Mouse (Mus musculus) forebrain, embryonic 10.5 days (tissue): Measurements from ENCODE around the gene Btbd9. TPM values are rescaled to one million over a fixed set of nuclear protein-coding genes. Genes with fewer than 3 reads are reported as not detected.

Experiments
- DNase-seq: peaks from one replicate; pipeline ENCODE4 v3.0.0-alpha.2; 2017; ENCODE audit warnings: low spot score; ENCODE audit errors: extremely low spot score
- H3K27ac ChIP-seq: fragments of 300-500 bp; sonication (generic); 2 replicates; pipeline ENCODE4 v1.5.1; 2016; ENCODE audit warnings: mild to moderate bottlenecking
- H3K27me3 ChIP-seq: fragments of 300-500 bp; sonication (generic); 2 replicates; pipeline ENCODE4 v1.6.1; 2016; ENCODE audit warnings: mild to moderate bottlenecking; ENCODE audit not compliant: poor library complexity, severe bottlenecking
- H3K36me3 ChIP-seq: fragments of 300-500 bp; sonication (generic); replicated peaks from 2 replicates; pipeline ENCODE4 v1.6.1; 2016; ENCODE audit warnings: mild to moderate bottlenecking, moderate library complexity
- H3K4me1 ChIP-seq: fragments of 300-500 bp; sonication (generic); 2 replicates; pipeline ENCODE4 v1.6.1; 2016
- H3K4me3 ChIP-seq: fragments of 300-500 bp; sonication (generic); 2 replicates; pipeline ENCODE4 v1.5.1; 2016; ENCODE audit warnings: mild to moderate bottlenecking, moderate library complexity
- H3K9me3 ChIP-seq: fragments of 300-500 bp; sonication (generic); 2 replicates; pipeline ENCODE4 v1.6.1; 2016; ENCODE audit warnings: mild to moderate bottlenecking, moderate library complexity
- WGBS: fragments of 180-500 bp; shearing (Covaris S2); methylation state at CpG from one replicate; pipeline ENCODE4 v1.1.7; 2016; 5-methylcytosine and 5-hydroxymethylcytosine counted together
- polyA plus RNA-seq: library from polyadenylated mRNA; unstranded; fragments of >200 nt; fragmentation: Nextera tagmentation; extraction: Ambion mirVana; gene quantifications from 2 replicates; pipeline ENCODE4 v1.2.1, GENCODE M21; 2016

Btbd9 gene
- polyA plus RNA-seq, 1 experiment from 2014 or later = 57.8 TPM

DNA sequence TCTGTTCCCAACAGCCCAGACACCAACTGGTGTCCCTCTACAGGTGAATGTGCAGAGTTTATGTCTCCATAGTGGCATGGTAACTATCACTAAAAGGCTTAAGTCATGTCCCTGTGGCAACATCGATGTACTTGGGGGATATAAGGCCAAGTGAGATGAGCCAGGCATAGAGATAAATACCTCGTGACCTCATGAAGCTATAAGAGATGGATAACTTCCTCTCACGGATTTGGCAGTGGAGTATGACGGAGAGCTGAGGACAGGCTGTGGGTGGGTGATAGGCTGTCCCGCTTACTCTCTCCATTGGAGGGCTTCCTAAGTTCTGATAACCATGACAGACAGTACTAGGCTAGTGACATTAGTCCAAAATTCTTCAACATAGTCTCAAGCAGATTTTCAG is 362.9 kb downstream of the Btbd9 start:
- Histone ChIP-seq H3K27ac (no peak overlapping the region), H3K9me3 (no peaks in the 10 kb centered on the region), H3K36me3 (peaks cover 59% of the 10 kb centered on the region), H3K4me3 (no peak overlapping the region), H3K27me3 (no peaks in the 10 kb centered on the region), H3K4me1 (0 out of 2 replicates have a peak, but pooled peaks cover 11% of the 10 kb centered on the region)
- no peak for DNase-seq
- WGBS = 94% methylated on average over 5 of the region's 5 CpGs

- H3K4me1 ChIP-seq = 0 out of 2 replicates have a peak, but pooled peaks cover 11% of the 10 kb centered on the region
- WGBS = 95% methylated on average over 12 of the region's 12 CpGs
Measured at GRCm38 (mm10) chr17:30212647-30213046, 363.6 kb downstream of the Btbd9 start.

GRCm38 (mm10) chr17:30210936-30211335 is 365.4 kb downstream of the Btbd9 start:
- Histone ChIP-seq H3K27ac (no peak overlapping the region), H3K4me3 (no peak overlapping the region), H3K36me3 (peaks cover 67% of the 10 kb centered on the region), H3K4me1 (peaks cover 8% of the 10 kb centered on the region; the same call in 1 of the 2 replicates), H3K27me3 (no peaks in the 10 kb centered on the region), H3K9me3 (no peaks in the 10 kb centered on the region)
- whole genome bisulfite sequencing = 96% methylated on average over 6 of the region's 6 CpGs
- DNase-seq = no peak

More at GRCm38 (mm10) chr17:30212647-30213046, 363.6 kb downstream of the Btbd9 start:
- no peak for DNase-seq
- Histone ChIP-seq H3K27me3 (no peaks in the 10 kb centered on the region), H3K36me3 (peaks cover 61% of the 10 kb centered on the region), H3K27ac (no peak overlapping the region), H3K9me3 (no peaks in the 10 kb centered on the region), H3K4me3 (no peak overlapping the region)

DNA sequence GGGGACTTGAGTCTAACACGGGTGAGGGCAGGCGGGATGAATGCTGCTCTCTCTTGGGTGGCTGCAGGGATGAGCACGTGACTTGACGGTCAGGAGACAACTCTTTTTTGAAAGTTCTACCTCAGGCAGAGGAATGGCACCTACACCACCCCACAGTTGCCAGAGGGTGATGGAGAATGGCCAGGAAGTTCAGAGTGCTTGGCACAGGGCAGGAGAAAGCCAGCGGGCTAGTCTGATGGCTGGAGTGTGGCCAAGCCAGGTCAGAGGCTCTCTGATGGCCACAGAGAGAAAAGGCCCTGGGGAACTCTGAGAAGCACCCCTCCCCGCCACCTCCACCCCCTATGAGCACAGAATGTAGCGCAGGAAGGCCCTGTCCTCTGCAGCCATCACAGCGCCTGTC is 366.0 kb downstream of the Btbd9 start:
- DNase-seq = no peak
- Histone ChIP-seq H3K9me3 (no peaks in the 10 kb centered on the region), H3K4me3 (no peak overlapping the region), H3K27me3 (no peaks in the 10 kb centered on the region), H3K27ac (no peak overlapping the region), H3K4me1 (peaks cover 6% of the 10 kb centered on the region; the same call in 1 of the 2 replicates), H3K36me3 (peaks cover 67% of the 10 kb centered on the region)
- 92% methylated on average over 8 of the region's 8 CpGs for WGBS

- peaks cover 40% of the 10 kb centered on the region for H3K36me3 ChIP-seq
- H3K27ac ChIP-seq = peak overlapping the region; percentile 4; the same call in 1 of the 2 replicates
- WGBS = 93% methylated on average over 17 of the region's 17 CpGs
- no peak for DNase-seq
- H3K27me3 ChIP-seq = no peaks in the 10 kb centered on the region
- H3K4me3 ChIP-seq = no peak overlapping the region
- H3K9me3 ChIP-seq = no peaks in the 10 kb centered on the region
- peaks cover 47% of the 10 kb centered on the region for H3K4me1 ChIP-seq
Measured at GRCm38 (mm10) chr17:30205062-30205825, 371.0 kb downstream of the Btbd9 start.

DNA sequence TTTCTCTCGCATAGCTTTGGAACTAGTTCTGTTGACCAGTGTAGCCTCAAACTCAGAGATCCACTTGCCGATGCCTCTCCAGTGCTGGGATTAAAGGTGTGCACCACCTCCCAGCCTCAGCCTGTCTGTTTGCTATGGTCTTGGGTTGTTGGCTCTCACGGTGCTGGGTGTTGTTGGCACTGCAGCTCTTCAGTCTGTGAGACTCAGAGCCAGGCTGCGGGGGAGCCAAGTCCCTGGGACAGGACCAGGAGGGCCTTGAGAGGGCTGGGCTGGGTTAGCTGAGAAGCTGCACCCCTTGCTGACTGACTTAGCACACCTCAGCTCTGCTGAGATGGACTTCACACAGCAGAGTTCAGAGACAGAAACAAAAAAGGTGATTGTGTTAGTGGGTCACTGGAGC is 376.0 kb downstream of the Btbd9 start:
- DNase-seq = no peak
- Histone ChIP-seq H3K4me3 (no peak overlapping the region), H3K9me3 (no peaks in the 10 kb centered on the region), H3K27me3 (no peaks in the 10 kb centered on the region), H3K27ac (0 out of 2 replicates have a peak overlapping the region, but pooled peaks have one; percentile 2), H3K36me3 (peaks cover 26% of the 10 kb centered on the region), H3K4me1 (peaks cover 82% of the 10 kb centered on the region)
- 89% methylated on average over 4 of the region's 4 CpGs for WGBS

DNA sequence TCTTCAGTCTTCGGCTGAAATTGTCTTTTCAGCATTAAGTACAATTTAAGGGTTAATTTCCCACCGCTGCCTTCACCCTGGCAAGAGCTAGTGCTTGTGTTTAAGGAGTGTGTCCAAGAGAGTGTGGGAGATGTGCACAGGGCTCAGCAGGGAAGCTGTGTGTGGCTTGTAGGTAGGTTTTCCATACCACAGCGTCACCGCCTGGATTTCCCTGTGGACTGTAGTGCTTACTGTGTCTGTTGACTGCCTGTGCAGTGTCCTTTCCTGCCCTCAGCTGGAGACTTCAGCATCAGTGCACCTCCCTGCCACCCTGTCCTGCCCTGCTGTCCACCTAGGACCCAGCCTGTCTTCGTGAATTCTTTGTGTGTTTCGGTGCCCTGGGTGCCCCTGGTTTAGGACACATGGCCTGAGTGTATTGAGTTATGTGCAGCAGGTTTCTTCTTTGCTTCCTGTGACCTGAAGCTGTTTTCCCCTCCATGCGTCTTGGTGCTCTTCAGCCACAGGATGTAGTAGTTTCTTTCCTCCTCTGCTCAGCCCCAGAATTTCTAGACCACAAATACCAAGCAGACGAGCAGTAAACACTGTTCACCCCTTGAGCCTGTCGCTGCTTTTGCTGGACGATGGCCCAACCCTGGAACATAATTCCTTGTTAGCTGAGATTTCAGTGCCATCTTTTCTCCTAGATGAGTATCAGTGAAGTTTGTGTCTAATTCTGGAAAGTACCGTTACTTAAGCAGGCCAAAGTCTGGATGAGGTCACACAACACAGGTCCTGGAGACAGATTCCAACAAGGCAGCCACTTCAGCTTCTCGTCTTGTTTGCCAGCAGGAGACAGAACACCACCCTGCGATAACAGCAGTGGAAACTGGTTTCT is 376.7 kb downstream of the Btbd9 start:
- 87% methylated on average over 13 of the region's 13 CpGs for WGBS
- Histone ChIP-seq H3K27ac (no peak overlapping the region), H3K36me3 (peaks cover 33% of the 10 kb centered on the region), H3K4me1 (peaks cover 87% of the 10 kb centered on the region), H3K27me3 (no peaks in the 10 kb centered on the region), H3K9me3 (no peaks in the 10 kb centered on the region), H3K4me3 (no peak overlapping the region)
- DNase-seq = no peak

DNA sequence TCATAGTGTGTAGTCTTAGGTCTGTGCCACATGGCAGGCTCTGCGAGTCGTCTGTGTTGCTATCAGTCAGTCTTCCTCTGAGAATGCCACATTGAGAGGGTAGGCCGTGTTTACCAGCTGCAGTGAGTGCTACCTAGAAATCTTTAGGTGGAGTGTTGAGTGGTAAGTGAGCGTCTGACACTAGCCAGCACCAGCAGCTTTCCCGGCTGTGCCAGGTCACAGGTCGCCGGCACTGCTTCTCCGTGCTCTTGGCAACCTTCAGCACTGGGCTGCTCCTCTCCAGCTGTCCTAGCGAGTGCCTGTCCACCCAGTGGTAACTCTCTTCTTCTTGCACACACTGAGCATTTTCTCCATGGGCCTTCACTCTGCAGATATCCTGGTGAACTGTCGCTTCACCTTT is 377.9 kb downstream of the Btbd9 start:
- WGBS = 79% methylated on average over 10 of the region's 10 CpGs
- Histone ChIP-seq H3K27ac (peak overlapping the region; percentile 27; the same call in 1 of the 2 replicates), H3K9me3 (no peaks in the 10 kb centered on the region), H3K36me3 (peaks cover 43% of the 10 kb centered on the region), H3K27me3 (no peaks in the 10 kb centered on the region), H3K4me3 (no peak overlapping the region), H3K4me1 (peaks cover 78% of the 10 kb centered on the region)
- DNase-seq = no peak

GRCm38 (mm10) chr17:30197280-30198030 is 378.8 kb downstream of the Btbd9 start:
- WGBS = 72% methylated on average over 12 of the region's 12 CpGs

GRCm38 (mm10) chr17:30196401-30197279 is 379.6 kb downstream of the Btbd9 start:
- peaks cover 68% of the 10 kb centered on the region for H3K4me1 ChIP-seq
- peaks cover 56% of the 10 kb centered on the region for H3K36me3 ChIP-seq
- H3K27me3 ChIP-seq = no peaks in the 10 kb centered on the region; the same call in 1 of the 2 replicates
- H3K9me3 ChIP-seq = no peaks in the 10 kb centered on the region
- H3K4me3 ChIP-seq = no peak overlapping the region
- H3K27ac ChIP-seq = peak overlapping the region; percentile 60
- WGBS = 82% methylated on average over 17 of the region's 17 CpGs
- no peak for DNase-seq

More at GRCm38 (mm10) chr17:30197280-30198030, 378.8 kb downstream of the Btbd9 start:
- H3K4me3 ChIP-seq = no peak overlapping the region
- H3K27me3 ChIP-seq = no peaks in the 10 kb centered on the region; the same call in 1 of the 2 replicates
- H3K27ac ChIP-seq = peak overlapping the region; percentile 60
- H3K4me1 ChIP-seq = peaks cover 68% of the 10 kb centered on the region
- peaks cover 53% of the 10 kb centered on the region for H3K36me3 ChIP-seq
- H3K9me3 ChIP-seq = no peaks in the 10 kb centered on the region
- no peak for DNase-seq

- H3K27ac ChIP-seq = no peak overlapping the region
- peaks cover 70% of the 10 kb centered on the region for H3K4me1 ChIP-seq
- H3K36me3 ChIP-seq = peaks cover 55% of the 10 kb centered on the region
- DNase-seq = no peak
- H3K4me3 ChIP-seq = no peak overlapping the region
- 92% methylated on average over 21 of the region's 21 CpGs for WGBS
- H3K27me3 ChIP-seq = peaks cover 2% of the 10 kb centered on the region; the same call in 1 of the 2 replicates
- H3K9me3 ChIP-seq = no peaks in the 10 kb centered on the region
Measured at GRCm38 (mm10) chr17:30195591-30196183, 380.6 kb downstream of the Btbd9 start.
